Mouse (Mus musculus) limb, embryonic 14.5 days (tissue): ENCODE data around the gene Gm11037. TPM values are rescaled to one million over a fixed set of nuclear protein-coding genes. Genes with fewer than 3 reads are reported as not detected.

Experiments
- ATAC-seq: fragments of 200-750 bp; cut with Nextera tagmentation; 2 replicates; pipeline ENCODE4 v1.8.0; 2017; ENCODE audit warnings: low read depth, moderate number of reproducible peaks, moderate TSS enrichment; ENCODE audit not compliant: low FRiP score
- DNase-seq: peaks from one replicate; pipeline ENCODE4 v3.0.0-alpha.2; 2015; ENCODE audit warnings: low spot score
- H3K27ac ChIP-seq: fragments of 300-500 bp; sonication (generic); replicated peaks from 2 replicates; pipeline ENCODE4 v1.5.1; 2014; ENCODE audit warnings: low read depth, mild to moderate bottlenecking, low read length, moderate library complexity, mixed read lengths
- H3K27me3 ChIP-seq: fragments of 300-500 bp; sonication (generic); 2 replicates; pipeline ENCODE4 v1.6.1; 2014; ENCODE audit warnings: low read length, mixed read lengths; ENCODE audit not compliant: control insufficient read depth, insufficient read depth
- H3K36me3 ChIP-seq: fragments of 300-500 bp; sonication (generic); 2 replicates; pipeline ENCODE4 v1.6.1; 2014; ENCODE audit warnings: mild to moderate bottlenecking, low read length, moderate library complexity, mixed read lengths; ENCODE audit not compliant: control insufficient read depth, insufficient read depth
- H3K4me1 ChIP-seq: fragments of 300-500 bp; sonication (generic); 2 replicates; pipeline ENCODE4 v1.6.1; 2014; ENCODE audit warnings: antibody characterized with exemption, low read length, mixed read lengths; ENCODE audit not compliant: control insufficient read depth, insufficient read depth
- H3K4me2 ChIP-seq: fragments of 300-500 bp; sonication (generic); replicated peaks from 2 replicates; pipeline ENCODE4 v1.6.1; 2014; ENCODE audit warnings: low read depth, mild to moderate bottlenecking, low read length, moderate library complexity; ENCODE audit not compliant: severe bottlenecking
- H3K4me3 ChIP-seq: fragments of 300-500 bp; sonication (generic); replicated peaks from 2 replicates; pipeline ENCODE4 v1.5.1; 2014; ENCODE audit warnings: low read length
- H3K9ac ChIP-seq: fragments of 300-500 bp; sonication (generic); 2 replicates; pipeline ENCODE4 v1.6.1; 2014; ENCODE audit warnings: mild to moderate bottlenecking, low read depth, low read length, moderate library complexity; ENCODE audit not compliant: severe bottlenecking
- H3K9me3 ChIP-seq: fragments of 300-500 bp; sonication (generic); 2 replicates; pipeline ENCODE4 v1.6.1; 2016; ENCODE audit warnings: low read length; ENCODE audit not compliant: control insufficient read depth
- POLR2A ChIP-seq: fragments of 200-500 bp; IDR thresholded peaks from 2 replicates; pipeline ENCODE4 v1.8.0; 2012; ENCODE audit warnings: inconsistent platforms, mild to moderate bottlenecking, moderate library complexity, borderline replicate concordance; ENCODE audit not compliant: insufficient read depth, insufficient read length; ENCODE audit errors: extremely low read depth
- WGBS: fragments of 180-500 bp; shearing (Covaris S2); extraction: QIAGEN DNeasy Blood & Tissue Kit; methylation state at CpG from one replicate; pipeline ENCODE4 v1.1.7; 2014; 5-methylcytosine and 5-hydroxymethylcytosine counted together
- polyA plus RNA-seq, 2 experiments: library from polyadenylated mRNA; depleted of rRNA in 1 of 2; stranded (reverse) in 1 of 2; unstranded in 1 of 2; fragments of >200 nt; fragmentation: Nextera tagmentation in 1 of 2; extraction: Ambion mirVana in 1 of 2; gene quantifications; 2 replicates each; pipeline versions ENCODE4 v1.2.1 to v1.2.3; 2012 to 2014

Gm11037 gene
- polyA plus RNA-seq, 2 experiments, result not detected

- WGBS, result 69% methylated on average over 8 of the region's 8 CpGs
These were observed 1.6 kb downstream of the Gm11037 start for GRCm38 (mm10) chr2:131134826-131135400.

GRCm38 (mm10) chr2:131135521-131136139, 2.3 kb downstream of the Gm11037 start:
- peaks cover 76% of the 10 kb centered on the region for H3K36me3 ChIP-seq
- ATAC-seq, result no peak

More at GRCm38 (mm10) chr2:131134826-131135400, 1.6 kb downstream of the Gm11037 start:
- Histone ChIP-seq H3K27me3 (no peaks in the 10 kb centered on the region), H3K9ac (0 out of 2 replicates have a peak overlapping the region, but pooled peaks have one; percentile 4), H3K27ac (no peak overlapping the region), H3K4me1 (no peaks in the 10 kb centered on the region), H3K4me3 (no peak overlapping the region), H3K9me3 (no peaks in the 10 kb centered on the region), H3K36me3 (peaks cover 69% of the 10 kb centered on the region), H3K4me2 (no peak overlapping the region)
- ATAC-seq (no peak), DNase-seq (no peak)
- no peak for TF ChIP-seq POLR2A

GRCm38 (mm10) chr2:131138296-131138695, 5.0 kb downstream of the Gm11037 start:
- Histone ChIP-seq H3K4me3 (no peak overlapping the region), H3K9me3 (no peaks in the 10 kb centered on the region), H3K27me3 (no peaks in the 10 kb centered on the region), H3K4me1 (no peaks in the 10 kb centered on the region), H3K27ac (no peak overlapping the region), H3K9ac (no peak overlapping the region), H3K36me3 (peaks cover 92% of the 10 kb centered on the region), H3K4me2 (no peak overlapping the region)
- WGBS, result 84% methylated on average over 4 of the region's 4 CpGs
- DNase-seq, result no peak
- no peak for TF ChIP-seq POLR2A
- ATAC-seq, result no peak

More at GRCm38 (mm10) chr2:131135521-131136139, 2.3 kb downstream of the Gm11037 start:
- Histone ChIP-seq H3K4me3 (no peak overlapping the region), H3K27me3 (no peaks in the 10 kb centered on the region), H3K27ac (no peak overlapping the region), H3K4me1 (no peaks in the 10 kb centered on the region), H3K9ac (0 out of 2 replicates have a peak overlapping the region, but pooled peaks have one; percentile 4), H3K9me3 (no peaks in the 10 kb centered on the region), H3K4me2 (no peak overlapping the region)
- 68% methylated on average over 11 of the region's 11 CpGs for WGBS
- DNase-seq, result no peak
- TF ChIP-seq POLR2A, result no peak

- ATAC-seq (no peak), DNase-seq (no peak)
- 94% methylated on average over 7 of the region's 7 CpGs for WGBS
- Histone ChIP-seq H3K27ac (no peak overlapping the region), H3K4me3 (no peak overlapping the region), H3K4me1 (no peaks in the 10 kb centered on the region), H3K9me3 (no peaks in the 10 kb centered on the region), H3K4me2 (no peak overlapping the region), H3K9ac (no peak overlapping the region), H3K36me3 (peaks cover 96% of the 10 kb centered on the region), H3K27me3 (no peaks in the 10 kb centered on the region)
- TF ChIP-seq POLR2A, result no peak
These were observed 5.5 kb downstream of the Gm11037 start for GRCm38 (mm10) chr2:131138760-131139159.

- no peak for DNase-seq
These were observed 6.0 kb downstream of the Gm11037 start for GRCm38 (mm10) chr2:131139287-131139686.

More at GRCm38 (mm10) chr2:131139287-131139686, 6.0 kb downstream of the Gm11037 start:
- Histone ChIP-seq H3K9me3 (no peaks in the 10 kb centered on the region), H3K4me1 (no peaks in the 10 kb centered on the region), H3K36me3 (peaks cover 95% of the 10 kb centered on the region), H3K27ac (no peak overlapping the region), H3K9ac (no peak overlapping the region), H3K27me3 (no peaks in the 10 kb centered on the region), H3K4me2 (no peak overlapping the region), H3K4me3 (no peak overlapping the region)
- no peak for ATAC-seq
- TF ChIP-seq POLR2A, result no peak
- WGBS, result 89% methylated on average over 5 of the region's 5 CpGs
